Mouse (Mus musculus) cerebellum, adult 2 months (tissue): ENCODE measurements at regions not wholly inside any gene's neighbourhood (a gene's known extent, or its start where the extent isn't known, plus 50 kb on each side); places are given as distances from the start of the nearest gene placed in this dataset.

ENCODE experiments used
- CTCF ChIP-seq: fragments of 200-500 bp; IDR thresholded peaks from 2 replicates; pipeline ENCODE4 v1.5.1; 2011; ENCODE audit warnings: low read depth, mild to moderate bottlenecking, control low read depth, low read length, moderate library complexity, borderline replicate concordance; ENCODE audit not compliant: insufficient read depth
- POLR2A ChIP-seq: fragments of 200-500 bp; IDR thresholded peaks from 2 replicates; pipeline ENCODE4 v1.6.1; 2011; ENCODE audit warnings: low read length, control low read depth, borderline replicate concordance; ENCODE audit not compliant: insufficient read depth

DNA sequence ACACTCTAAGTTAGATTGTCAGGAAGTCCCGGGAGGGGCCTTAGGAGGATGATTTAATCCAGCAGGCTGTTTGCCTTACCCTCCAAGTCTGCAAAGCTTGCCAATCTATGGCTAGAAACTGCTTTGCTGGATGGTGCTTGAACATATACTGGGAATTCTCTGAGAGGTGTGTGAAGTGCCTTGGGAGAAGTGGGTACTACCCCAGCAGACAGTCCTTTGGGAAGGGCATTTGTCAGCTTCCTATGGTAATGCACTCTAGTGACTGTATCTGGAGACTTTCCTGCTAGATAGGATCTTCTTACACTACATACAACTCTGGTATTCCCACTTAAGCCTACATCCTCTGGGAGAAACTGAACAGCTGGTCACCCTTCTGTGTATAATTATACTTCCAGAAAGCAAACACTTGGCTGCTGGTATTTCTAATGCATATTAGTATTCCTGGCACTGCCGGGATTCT, 384.4 kb upstream of the Gli3 start:
- TF ChIP-seq CTCF (no peak), POLR2A (no peak)
